Mouse (Mus musculus): ENCODE measurements at regions not wholly inside any gene's neighbourhood (a gene's known extent, or its start where the extent isn't known, plus 50 kb on each side); places are given as distances from the start of the nearest gene placed in this dataset.
"Not testable (repeated sequence)": the region's sequence is repeated elsewhere in the genome, so short reads cannot be mapped to it uniquely, and the experiment has no call there.

GRCm38 (mm10) chr5:129294861-129295542, 198.5 kb downstream of the Adgrd1 start:
- WGBS (ENCODE audit: insufficient replicate concordance), result 56% methylated on average over 8 of the region's 8 CpGs
- H3K4me3 ChIP-seq (replicated peaks); H3K9ac ChIP-seq; H3K27ac ChIP-seq (replicated peaks); H3K4me2 ChIP-seq; H3K9me3 ChIP-seq (replicated peaks); ATAC-seq (ENCODE audit: insufficient read depth); H3K27me3 ChIP-seq; H3K4me1 ChIP-seq (replicated peaks); H3K36me3 ChIP-seq (replicated peaks): not testable (repeated sequence)

- Histone ChIP-seq H3K9ac (no peak overlapping the region), H3K4me3 (replicated peaks) (no peak overlapping the region), H3K27ac (replicated peaks) (no peak overlapping the region), H3K4me1 (replicated peaks) (peaks cover 6% of the 10 kb centered on the region), H3K27me3 (no peaks in the 10 kb centered on the region), H3K9me3 (replicated peaks) (no peaks in the 10 kb centered on the region), H3K4me2 (no peak overlapping the region), H3K36me3 (replicated peaks) (no peaks in the 10 kb centered on the region)
- ATAC-seq (ENCODE audit: insufficient read depth), result no peak
- 38% methylated on average over 11 of the region's 11 CpGs for WGBS (ENCODE audit: insufficient replicate concordance)
These were observed 201.3 kb downstream of the Adgrd1 start for GRCm38 (mm10) chr5:129297657-129298349.

- WGBS (ENCODE audit: insufficient replicate concordance), result 20% methylated on average over 11 of the region's 11 CpGs
These were observed 202.2 kb upstream of the Sfswap start for GRCm38 (mm10) chr5:129298646-129299455.

GRCm38 (mm10) chr5:129299456-129299765, 201.6 kb upstream of the Sfswap start:
- Histone ChIP-seq H3K4me2 (no peak overlapping the region), H3K9ac (no peak overlapping the region), H3K27ac (replicated peaks) (no peak overlapping the region), H3K4me3 (replicated peaks) (no peak overlapping the region), H3K4me1 (replicated peaks) (peaks cover 6% of the 10 kb centered on the region), H3K36me3 (replicated peaks) (no peaks in the 10 kb centered on the region), H3K27me3 (no peaks in the 10 kb centered on the region), H3K9me3 (replicated peaks) (no peaks in the 10 kb centered on the region)
- 46% methylated on average over 2 of the region's 2 CpGs for WGBS (ENCODE audit: insufficient replicate concordance)
- ATAC-seq (ENCODE audit: insufficient read depth), result no peak

More at GRCm38 (mm10) chr5:129298646-129299455, 202.2 kb upstream of the Sfswap start:
- Histone ChIP-seq H3K4me2 (no peak overlapping the region; the same call in 1 of the 2 replicates), H3K9me3 (replicated peaks) (no peaks in the 10 kb centered on the region), H3K4me1 (replicated peaks) (peaks cover 6% of the 10 kb centered on the region), H3K9ac (no peak overlapping the region), H3K27ac (replicated peaks) (no peak overlapping the region), H3K4me3 (replicated peaks) (no peak overlapping the region), H3K27me3 (no peaks in the 10 kb centered on the region), H3K36me3 (replicated peaks) (no peaks in the 10 kb centered on the region)
- peak; percentile 64; the same call in 1 of the 2 replicates for ATAC-seq (ENCODE audit: insufficient read depth)

- Histone ChIP-seq H3K4me2 (no peak overlapping the region), H3K9me3 (replicated peaks) (no peaks in the 10 kb centered on the region), H3K36me3 (replicated peaks) (no peaks in the 10 kb centered on the region), H3K4me1 (replicated peaks) (peaks cover 6% of the 10 kb centered on the region), H3K27ac (replicated peaks) (no peak overlapping the region), H3K4me3 (replicated peaks) (no peak overlapping the region), H3K9ac (no peak overlapping the region), H3K27me3 (no peaks in the 10 kb centered on the region)
- no peak for ATAC-seq (ENCODE audit: insufficient read depth)
- 67% methylated on average over 6 of the region's 6 CpGs for WGBS (ENCODE audit: insufficient replicate concordance)
These were observed 200.6 kb upstream of the Sfswap start for GRCm38 (mm10) chr5:129300423-129300822.

GRCm38 (mm10) chr5:129315626-129316025, 185.4 kb upstream of the Sfswap start:
- no peak for ATAC-seq (ENCODE audit: insufficient read depth)
- WGBS (ENCODE audit: insufficient replicate concordance), result 47% methylated on average over 9 of the region's 9 CpGs
- Histone ChIP-seq H3K4me3 (replicated peaks) (no peak overlapping the region), H3K36me3 (replicated peaks) (no peaks in the 10 kb centered on the region), H3K9ac (no peak overlapping the region), H3K27me3 (no peaks in the 10 kb centered on the region), H3K4me2 (no peak overlapping the region), H3K4me1 (replicated peaks) (no peaks in the 10 kb centered on the region), H3K9me3 (replicated peaks) (no peaks in the 10 kb centered on the region), H3K27ac (replicated peaks) (no peak overlapping the region)

- Histone ChIP-seq H3K4me1 (replicated peaks) (no peaks in the 10 kb centered on the region), H3K36me3 (replicated peaks) (no peaks in the 10 kb centered on the region), H3K27ac (replicated peaks) (no peak overlapping the region), H3K27me3 (no peaks in the 10 kb centered on the region), H3K9ac (no peak overlapping the region), H3K4me2 (no peak overlapping the region), H3K4me3 (replicated peaks) (no peak overlapping the region), H3K9me3 (replicated peaks) (no peaks in the 10 kb centered on the region)
- ATAC-seq (ENCODE audit: insufficient read depth), result no peak
- 19% methylated on average over 11 of the region's 11 CpGs for WGBS (ENCODE audit: insufficient replicate concordance)
These were observed 169.9 kb upstream of the Sfswap start for GRCm38 (mm10) chr5:129331094-129331523.

GRCm38 (mm10) chr5:129332014-129332413, 169.0 kb upstream of the Sfswap start:
- Histone ChIP-seq H3K9me3 (replicated peaks) (no peaks in the 10 kb centered on the region), H3K4me3 (replicated peaks) (no peak overlapping the region), H3K4me2 (no peak overlapping the region), H3K27me3 (no peaks in the 10 kb centered on the region), H3K9ac (no peak overlapping the region), H3K27ac (replicated peaks) (no peak overlapping the region), H3K4me1 (replicated peaks) (no peaks in the 10 kb centered on the region), H3K36me3 (replicated peaks) (no peaks in the 10 kb centered on the region)
- ATAC-seq (ENCODE audit: insufficient read depth), result no peak
- WGBS (ENCODE audit: insufficient replicate concordance), result 65% methylated on average over 3 of the region's 3 CpGs

GRCm38 (mm10) chr5:129338511-129338910, 162.5 kb upstream of the Sfswap start:
- Histone ChIP-seq H3K36me3 (replicated peaks) (no peaks in the 10 kb centered on the region), H3K9me3 (replicated peaks) (no peaks in the 10 kb centered on the region), H3K27ac (replicated peaks) (no peak overlapping the region), H3K9ac (no peak overlapping the region), H3K4me2 (no peak overlapping the region), H3K4me3 (replicated peaks) (no peak overlapping the region), H3K27me3 (no peaks in the 10 kb centered on the region), H3K4me1 (replicated peaks) (no peaks in the 10 kb centered on the region)
- ATAC-seq (ENCODE audit: insufficient read depth), result no peak
- 59% methylated on average over 7 of the region's 7 CpGs for WGBS (ENCODE audit: insufficient replicate concordance)

GRCm38 (mm10) chr5:129344038-129344437, 157.0 kb upstream of the Sfswap start:
- Histone ChIP-seq H3K4me2 (no peak overlapping the region), H3K4me3 (replicated peaks) (no peak overlapping the region), H3K27me3 (no peaks in the 10 kb centered on the region), H3K36me3 (replicated peaks) (no peaks in the 10 kb centered on the region), H3K9ac (no peak overlapping the region), H3K27ac (replicated peaks) (no peak overlapping the region), H3K4me1 (replicated peaks) (no peaks in the 10 kb centered on the region), H3K9me3 (replicated peaks) (no peaks in the 10 kb centered on the region)
- WGBS (ENCODE audit: insufficient replicate concordance), result 69% methylated on average over 12 of the region's 12 CpGs
- ATAC-seq (ENCODE audit: insufficient read depth), result no peak

GRCm38 (mm10) chr5:129350024-129350423, 151.0 kb upstream of the Sfswap start:
- H3K27ac ChIP-seq (replicated peaks), result no peak overlapping the region
- 57% methylated on average over 12 of the region's 12 CpGs for WGBS (ENCODE audit: insufficient replicate concordance)
- no peaks in the 10 kb centered on the region for H3K27me3 ChIP-seq
- ATAC-seq (ENCODE audit: insufficient read depth), result no peak
- no peaks in the 10 kb centered on the region for H3K4me1 ChIP-seq (replicated peaks)
- no peaks in the 10 kb centered on the region for H3K9me3 ChIP-seq (replicated peaks)
- H3K4me2 ChIP-seq, result no peak overlapping the region
- no peak overlapping the region for H3K9ac ChIP-seq
- no peaks in the 10 kb centered on the region for H3K36me3 ChIP-seq (replicated peaks)
- no peak overlapping the region for H3K4me3 ChIP-seq (replicated peaks)

Measured in liver, embryonic 15.5 days (tissue).